Mouse (Mus musculus) right cerebral cortex, postnatal 25 days (tissue): Measurements from ENCODE around the gene Flnb.

Source experiments
- DNase-seq: peaks from one replicate; pipeline ENCODE4 v3.0.0; 2022

Gene Flnb

DNA sequence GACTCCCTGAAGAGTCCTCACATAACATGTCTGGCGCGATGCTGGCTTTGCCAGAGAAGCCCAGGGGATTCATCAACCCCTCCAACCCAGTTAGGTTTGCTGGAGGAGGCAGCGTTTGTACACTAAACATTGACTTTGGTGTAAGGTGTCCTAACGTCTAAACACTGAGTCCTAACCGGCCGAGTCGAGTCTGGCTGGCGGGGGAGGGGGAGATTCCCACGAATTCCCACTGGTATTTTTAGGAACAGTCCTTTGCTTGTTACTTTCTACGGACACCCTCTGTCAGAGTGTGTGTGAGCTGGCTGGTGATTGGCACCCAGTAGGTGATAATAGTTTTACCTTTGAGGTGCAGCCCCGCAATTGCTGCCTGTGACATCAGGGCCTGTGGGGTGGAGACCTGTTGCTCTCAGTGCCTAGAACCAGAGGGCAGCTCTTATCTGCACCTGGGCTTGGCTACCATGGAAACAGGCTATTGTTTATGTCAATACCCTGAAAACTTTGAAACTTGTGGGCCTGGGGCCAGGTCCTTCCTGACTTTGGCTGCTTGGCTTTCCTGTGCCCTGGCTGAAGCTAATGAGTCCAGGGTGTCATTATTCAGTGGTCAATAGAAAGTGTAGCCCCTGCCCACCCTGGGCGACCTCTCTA is 135.0 kb downstream of the Flnb start:
- no peak for DNase-seq

DNA sequence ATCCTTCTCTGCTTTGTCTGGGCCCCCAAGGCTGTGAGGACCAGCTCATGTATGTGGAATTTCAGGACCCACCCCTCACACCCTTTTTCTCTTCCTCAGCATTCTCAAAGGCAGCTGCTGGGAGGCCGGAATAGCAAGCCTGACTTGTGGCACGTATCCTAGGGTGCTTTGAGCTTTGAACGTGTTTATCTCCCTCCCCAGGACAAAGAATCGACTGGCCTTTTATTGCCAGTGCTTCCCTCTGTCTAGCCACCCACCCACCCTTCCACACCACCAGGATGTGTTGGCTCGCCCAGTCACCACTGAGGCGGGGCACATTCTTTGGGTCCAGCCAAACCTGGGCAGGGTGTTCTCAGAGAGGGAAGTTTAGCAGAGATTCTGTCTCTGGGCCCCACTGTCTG is 136.3 kb downstream of the Flnb start:
- no peak for DNase-seq

DNA sequence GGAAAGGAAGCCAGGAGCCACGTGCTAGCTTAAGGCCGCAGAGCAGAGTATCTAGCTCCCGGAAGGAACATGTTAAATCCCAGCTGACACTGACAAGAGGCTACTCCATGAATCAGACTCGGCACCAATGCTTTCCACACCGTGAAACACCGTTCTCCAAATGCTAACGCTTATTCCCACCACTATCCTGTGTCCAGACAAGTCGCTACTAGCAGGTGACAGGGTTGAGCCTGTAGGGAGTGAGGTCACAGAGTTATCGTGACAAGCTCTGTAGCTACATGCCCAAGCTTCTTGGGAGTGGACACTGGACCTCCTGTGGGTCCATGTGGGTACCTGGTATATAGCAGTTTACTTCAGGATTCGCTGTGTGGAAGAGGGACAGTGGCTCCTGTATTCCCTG is 138.7 kb downstream of the Flnb start:
- DNase-seq, result no peak

DNA sequence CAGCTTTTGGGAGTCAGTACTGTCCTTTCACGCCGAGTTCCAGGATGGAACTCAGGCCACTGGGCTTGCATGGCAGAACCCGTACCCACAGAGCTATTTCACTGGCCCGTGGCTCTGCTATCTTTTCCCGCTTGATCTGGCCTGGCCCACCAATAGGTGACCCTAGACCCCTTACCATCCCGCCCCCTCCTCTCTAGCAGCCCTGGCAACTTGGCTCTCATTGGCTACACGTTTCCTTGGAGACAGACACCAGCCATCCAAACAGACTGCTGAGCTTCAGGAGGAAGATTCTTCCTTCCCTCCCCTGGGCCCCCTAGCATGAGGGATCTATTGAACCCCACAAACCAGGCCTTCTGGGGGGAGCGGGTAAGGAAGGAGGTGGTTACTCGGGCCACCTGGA is 139.3 kb downstream of the Flnb start, which contains the start of gene Gm45521:
Gm45521 (plus strand) TSS at position 240 of the 400 bp plus-strand sequence.
- no peak for DNase-seq

DNA sequence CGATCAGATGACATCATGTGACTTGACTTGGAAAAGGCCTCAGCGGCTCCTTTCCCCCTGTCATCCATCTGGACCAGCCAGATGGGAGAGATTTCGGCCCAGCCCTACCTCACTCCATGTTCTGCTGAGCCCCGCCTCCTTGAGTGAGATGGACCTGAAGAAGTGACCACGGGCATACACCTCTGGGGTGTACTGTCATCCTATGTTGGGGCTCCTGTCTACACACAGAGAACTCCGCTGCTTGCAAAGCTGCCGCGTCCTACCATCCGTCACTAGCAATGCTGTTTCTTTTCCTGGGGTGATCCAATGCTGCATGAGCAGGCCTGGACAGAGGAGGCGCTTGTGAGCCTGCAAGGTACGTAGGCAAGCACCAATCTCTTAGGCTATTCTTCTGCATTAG is 142.9 kb downstream of the Flnb start:
- peak; percentile 40 for DNase-seq

DNA sequence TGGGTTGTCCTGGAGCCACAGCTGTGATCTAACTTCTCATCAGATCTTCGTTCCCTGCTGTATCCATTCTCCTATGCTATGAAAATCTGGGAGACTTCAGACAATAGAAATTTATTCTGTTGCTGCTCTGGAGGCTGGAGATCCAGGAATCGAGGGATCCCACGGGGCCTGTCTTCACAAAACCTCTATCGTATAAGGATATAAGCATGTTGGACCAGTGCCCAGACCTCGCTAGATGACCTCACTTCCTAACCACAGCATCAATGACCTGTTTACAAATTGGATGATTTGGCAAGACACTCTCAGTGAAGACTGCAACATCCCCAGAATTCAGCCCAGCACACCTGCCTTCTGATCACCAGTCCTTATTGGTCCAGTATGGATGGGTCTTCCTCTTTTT is 144.0 kb downstream of the Flnb start:
- DNase-seq, result no peak

DNA sequence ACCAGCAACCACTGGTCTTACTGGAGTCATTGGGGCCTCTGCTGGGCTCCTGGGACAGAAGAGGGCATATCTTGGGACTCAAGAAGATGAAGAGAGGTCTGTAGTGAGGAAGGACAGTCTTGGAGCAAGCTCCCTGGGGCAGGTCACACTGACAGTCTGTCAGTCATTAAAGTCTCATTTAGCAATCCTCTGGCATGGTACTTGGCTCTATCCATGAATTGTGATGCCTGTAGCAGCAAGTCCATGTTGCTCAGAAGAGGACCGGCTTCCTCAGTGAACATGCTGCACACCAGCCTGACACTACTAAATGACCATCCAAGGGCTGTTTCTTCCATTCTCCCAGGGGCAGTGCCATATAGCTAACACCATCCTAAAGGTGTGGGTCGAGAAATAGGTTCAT is 144.9 kb downstream of the Flnb start:
- no peak for DNase-seq

DNA sequence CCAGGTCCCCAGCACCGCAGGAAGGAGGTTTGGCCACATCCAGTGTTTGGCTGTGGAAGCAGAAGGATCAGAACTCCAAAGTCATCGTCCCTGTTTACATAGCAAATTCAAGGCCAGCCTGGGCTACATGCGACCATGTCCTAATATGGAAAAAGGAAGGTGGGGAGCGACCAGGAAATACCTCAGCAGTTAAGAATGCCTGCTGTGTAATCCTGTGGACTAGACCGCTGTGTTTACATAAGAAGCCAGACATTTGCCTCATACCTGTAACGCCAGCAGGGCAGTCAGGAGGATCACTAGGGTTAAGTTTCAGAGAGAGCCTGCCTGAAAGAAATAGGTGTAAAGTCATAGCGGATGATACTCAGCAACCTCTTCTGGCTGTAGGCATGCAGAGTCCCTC is 145.4 kb downstream of the Flnb start:
- no peak for DNase-seq

DNA sequence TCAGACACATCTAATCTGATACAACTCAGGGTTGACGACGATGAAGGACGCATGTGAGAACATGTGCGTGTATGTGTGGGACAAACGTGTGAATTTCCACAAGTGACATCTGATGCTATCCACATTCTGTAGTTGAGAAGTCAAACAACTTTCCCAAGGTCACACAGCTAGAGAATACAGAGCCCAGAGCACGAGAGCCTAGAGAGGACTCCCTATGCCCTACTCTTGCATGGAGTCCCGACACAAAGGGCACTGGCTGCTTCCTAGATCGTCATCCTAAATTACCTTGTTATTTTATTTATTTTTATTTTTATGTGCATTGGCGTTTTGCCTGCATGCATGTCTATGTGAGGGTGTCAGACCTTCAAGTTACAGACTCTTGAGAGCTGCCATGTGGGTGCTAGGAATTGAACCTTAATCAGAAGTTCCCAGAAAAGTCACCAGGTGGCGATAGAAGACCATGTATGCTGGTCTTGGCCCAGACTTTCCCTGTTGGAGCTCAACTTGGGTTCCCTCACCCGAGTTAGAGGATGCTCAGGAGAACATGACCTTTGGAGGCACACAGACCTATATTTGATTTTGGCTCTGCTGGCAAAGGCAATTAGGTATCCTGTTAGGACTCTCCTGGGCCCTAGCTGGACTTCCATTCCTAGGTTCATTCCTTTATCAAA is 146.6 kb downstream of the Flnb start:
- DNase-seq, result peak; percentile 56

DNA sequence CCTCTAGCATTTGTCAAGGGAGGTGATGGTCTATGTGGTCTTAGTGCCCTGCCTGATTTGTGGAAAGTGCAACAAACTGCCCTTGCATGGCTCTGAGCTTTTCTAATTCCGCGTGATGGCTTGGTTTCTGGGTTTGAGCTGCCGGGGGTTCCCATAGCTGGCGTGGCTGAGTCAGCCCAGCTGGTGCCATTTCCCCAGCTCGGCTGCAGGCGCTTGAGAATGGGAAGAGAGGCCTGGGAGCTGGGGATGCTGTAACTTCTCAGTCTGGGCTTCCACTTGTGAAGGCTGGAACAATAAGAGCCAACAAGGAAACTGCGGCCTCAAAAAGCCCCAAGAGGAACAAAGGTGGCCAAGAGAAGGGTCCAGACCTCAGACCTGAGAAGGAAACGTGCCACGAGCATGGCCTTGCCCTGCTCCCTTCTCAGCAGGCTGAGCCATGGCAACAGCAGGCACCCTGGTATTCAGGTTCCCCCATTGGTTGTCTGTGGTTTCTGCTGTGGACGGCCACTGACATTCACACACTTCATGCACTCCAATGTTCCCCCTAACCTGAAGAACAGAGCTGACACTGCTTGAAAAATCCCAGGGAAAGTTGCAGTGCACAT is 154.2 kb downstream of the Flnb start:
- DNase-seq, result no peak

DNA sequence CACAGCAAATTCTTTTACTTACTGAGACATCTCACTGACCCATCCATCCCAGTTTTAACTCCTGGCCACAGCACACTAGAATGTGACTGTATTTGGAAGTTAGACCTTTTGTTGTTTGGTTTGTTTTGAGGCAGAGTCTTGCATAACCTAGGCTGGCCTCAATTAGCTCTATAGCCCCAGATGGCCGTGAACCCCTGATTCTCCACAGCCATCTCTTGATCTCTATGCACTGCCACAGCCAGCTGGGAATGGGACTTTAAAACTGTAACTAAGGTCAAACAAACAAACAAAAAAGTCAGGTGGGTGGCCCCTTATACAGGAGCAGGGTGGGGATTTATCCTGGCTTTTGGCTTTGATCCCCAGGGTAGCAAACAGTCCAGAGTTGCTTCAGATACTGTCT is 156.9 kb downstream of the Flnb start:
- no peak for DNase-seq

DNA sequence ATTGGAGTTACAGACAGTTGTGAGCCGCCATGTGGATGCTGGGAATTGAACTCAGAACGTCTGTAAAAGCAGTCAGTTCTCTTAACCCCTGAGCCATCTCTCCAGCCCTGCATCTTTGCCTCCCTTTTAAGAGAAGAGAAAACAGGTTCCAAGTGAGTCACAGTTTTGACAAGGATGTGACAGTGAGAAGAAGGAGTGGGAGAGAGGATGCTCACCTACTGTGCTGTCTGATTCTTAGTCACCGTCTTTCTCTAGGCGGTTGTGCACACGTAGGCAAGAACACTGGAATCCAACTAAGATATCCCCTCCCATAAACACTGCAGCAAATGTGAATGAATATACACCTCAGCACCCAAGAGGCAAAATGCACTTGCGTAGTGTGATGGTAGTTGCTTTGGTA is 157.4 kb downstream of the Flnb start:
- no peak for DNase-seq

DNA sequence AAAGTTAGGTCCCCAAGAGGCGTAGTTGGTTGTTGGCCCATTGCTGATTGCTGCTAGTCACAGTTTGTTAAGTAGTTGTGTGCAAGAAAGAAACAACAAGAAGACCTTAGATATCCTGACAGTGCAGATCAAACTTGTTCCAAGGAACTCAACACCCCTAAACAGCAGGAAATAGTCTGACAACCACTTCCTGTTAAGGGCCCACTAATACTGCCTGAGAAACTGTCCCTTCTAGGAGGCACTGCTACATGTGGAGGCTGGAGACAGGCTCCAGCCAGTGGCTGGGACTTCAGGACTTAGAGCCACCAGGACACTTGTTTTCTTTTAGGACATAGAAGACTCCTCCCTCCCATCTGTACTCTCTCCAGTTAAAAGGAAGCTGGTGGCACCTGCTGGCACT is 159.7 kb downstream of the Flnb start:
- DNase-seq, result no peak

DNA sequence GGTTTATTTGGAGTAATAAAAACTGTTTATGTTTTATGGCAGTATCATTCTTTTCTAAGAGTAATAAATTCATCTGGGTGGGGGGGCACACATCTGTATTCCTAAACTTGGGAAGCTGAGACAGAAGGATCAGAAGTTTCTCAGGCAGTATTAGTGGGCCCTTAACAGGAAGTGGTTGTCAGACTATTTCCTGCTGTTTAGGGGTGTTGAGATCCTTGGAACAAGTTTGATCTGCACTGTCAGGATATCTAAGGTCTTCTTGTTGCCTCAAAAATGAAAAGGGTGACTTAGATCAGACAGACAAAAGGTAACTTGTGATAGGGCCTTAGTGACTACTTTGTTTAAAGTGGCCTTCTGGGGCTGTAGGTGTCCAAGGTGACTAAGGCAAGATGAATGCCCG is 160.4 kb downstream of the Flnb start:
- DNase-seq, result no peak

DNA sequence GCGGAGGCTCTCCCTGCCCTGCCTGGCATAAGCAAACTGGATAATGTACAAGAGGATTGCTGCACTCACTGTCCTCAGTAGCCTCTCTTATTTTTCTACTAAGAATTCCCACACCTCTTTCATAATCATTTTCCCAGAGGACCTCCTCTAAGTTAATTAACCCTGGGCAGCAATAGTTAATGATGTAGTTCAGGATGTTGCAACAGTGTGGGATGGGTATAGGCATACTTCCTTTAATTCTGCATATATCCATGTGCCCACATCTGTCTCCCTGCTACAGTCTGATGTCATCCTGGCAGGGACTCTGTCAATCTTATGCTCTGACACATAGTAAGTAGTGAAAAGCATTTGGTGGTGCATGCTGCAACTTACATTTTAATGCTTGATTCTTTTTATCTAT is 163.5 kb downstream of the Flnb start:
- no peak for DNase-seq

DNA sequence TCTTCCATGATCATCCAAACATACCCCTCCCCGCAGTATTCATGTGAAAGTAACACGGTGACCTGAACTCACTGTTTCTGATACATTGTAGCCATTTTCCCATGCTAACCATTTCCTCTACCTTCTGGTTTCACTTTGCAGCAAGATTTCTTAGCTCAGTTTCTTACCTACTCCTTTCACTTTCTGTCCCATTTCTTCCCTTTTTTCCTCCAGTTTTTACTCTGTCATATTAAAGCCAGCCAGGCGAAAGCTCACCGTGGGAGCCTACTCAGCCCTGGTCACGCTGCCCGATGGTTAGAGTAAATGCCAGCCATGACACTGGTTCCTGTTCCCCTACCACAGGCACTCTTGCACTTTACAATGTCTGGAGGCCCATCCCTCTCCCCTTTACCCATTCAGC is 169.2 kb downstream of the Flnb start:
- DNase-seq, result no peak

DNA sequence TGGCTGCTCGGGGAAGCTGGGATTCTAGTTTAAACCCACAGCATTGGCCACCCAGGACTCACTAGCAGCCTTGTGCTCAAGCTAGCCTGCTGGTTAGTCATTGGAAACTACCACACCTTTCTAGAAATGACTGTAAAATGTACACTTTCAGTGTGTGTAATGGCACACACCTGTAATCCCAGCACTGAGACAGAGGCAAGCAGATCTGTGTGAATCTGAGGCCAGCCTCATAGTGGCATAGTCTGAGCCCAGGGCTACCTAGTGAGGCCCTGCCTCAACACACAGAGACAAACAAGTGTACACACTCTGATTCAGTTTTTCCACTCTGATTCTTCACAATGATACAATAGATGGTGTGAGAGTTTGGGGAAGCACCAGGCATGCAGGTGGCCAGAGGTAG is 171.6 kb downstream of the Flnb start:
- no peak for DNase-seq

DNA sequence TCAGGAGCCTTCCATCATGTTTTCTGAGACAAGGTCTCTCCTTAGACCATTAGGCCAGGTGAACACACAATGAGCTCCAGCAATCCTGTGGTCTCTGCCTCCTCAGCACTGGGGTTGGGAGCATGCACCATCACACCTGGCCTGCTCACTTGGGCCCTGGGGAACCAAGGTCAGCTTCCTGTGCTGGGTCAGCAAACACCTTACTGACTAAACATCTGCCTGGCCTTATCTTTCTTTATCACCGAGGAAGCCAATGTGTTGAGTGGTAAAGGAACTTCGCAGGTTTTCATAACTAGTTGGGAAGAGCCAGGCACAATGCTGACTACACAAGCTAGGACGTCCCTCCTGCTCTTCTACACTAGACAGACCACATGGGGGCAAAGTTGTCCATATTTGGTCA is 172.2 kb downstream of the Flnb start:
- DNase-seq, result no peak

DNA sequence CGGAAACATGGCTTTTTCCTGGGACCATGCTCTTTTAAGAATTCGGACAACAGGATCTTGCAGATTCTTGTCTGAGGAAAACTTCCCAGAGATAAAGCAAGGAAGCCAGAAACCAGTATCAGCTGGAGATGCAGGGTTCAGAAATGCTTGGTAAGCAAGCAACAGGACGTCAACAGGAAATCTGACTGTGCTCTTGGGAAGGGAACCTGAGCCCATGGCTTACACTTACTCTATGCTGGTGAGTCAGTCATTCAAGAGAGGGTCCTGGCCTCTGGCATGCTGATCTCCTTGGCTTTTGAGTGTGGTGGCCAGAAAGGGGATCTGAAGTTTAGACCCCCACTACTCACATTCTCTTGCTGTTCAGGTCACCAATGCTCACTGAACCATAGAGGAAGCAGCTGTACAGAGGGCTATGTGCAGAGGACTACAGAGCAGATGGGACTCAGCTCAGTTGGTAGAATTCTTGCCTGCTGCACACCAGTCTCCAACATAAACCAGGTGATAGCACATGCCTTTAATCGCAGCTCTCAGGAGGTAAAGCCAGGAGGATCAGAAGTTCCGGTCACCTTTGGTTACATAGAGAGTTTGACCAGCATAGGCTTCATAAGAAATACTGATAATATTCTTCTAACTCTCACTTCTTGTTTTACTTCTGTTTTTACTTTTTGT is 173.5 kb downstream of the Flnb start:
- no peak for DNase-seq

DNA sequence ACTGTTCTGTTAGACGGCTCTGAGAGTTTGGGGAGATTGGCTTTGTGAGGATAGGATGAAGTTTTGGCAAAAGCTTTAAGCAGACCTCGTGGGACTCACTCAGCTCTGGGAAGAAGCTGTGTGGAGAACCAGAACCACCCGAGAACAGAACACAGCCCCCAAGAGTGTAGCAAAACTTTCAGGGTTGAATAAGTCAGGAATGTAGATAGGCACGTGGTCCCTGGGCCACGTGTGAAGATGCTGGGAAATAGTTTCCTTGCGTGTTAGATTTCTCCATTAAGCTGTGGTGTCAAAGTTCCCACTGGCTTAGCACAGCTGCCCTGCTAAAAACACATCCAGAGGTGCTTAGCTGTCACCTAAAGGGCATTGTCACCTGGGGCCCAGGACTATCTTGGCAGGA is 174.4 kb downstream of the Flnb start:
- no peak for DNase-seq

DNA sequence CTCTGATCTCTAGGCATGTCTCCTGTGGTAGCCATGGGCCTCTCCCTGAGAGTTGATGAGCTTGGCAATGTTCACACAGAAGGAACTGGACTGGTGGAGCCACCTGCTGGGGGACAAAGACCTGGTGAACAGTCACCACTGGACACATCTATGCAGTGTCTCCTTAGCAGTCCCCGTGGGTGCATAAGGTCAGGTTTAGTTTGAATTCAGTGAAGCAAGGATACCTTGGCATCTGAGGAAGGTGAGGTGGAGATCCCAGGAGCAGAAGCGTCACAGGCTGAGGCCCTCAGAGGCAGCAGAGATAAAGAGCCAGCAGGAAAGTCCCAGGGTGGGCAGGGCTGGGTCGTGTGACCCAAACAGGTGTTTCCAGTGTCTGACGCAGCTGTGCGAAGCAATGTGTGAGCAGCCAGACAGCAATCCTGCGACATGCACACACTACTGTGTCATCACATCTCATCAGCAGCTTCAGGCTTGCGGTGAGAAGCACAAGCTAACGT is 176.6 kb downstream of the Flnb start, which contains the start of gene Dnase1l3:
Dnase1l3 (minus strand) TSS at position 303 of the 497 bp plus-strand sequence.
- no peak for DNase-seq

DNA sequence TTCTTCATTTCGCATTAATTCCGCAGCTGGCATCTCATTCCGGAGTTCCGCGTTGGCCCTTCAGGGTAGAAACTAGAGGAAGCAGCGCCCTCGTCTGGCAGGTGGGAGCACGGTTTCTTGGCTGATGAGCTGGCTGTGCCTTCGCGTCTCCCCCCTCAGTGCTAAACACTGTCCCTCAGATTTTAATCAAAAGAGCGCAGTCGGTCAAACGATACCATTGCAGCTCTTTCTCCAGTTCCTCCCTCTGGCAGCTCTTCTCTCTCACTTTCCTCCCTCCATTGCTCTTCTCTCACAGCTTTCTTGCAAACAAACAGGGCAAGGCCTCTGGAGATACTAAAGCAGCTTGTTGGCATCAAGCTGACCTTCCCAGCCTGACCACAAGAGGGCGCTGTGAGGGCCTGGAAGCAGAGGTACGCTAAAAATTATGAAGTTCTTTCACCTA is 179.5 kb downstream of the Flnb start:
- peak; percentile 88 for DNase-seq

DNA sequence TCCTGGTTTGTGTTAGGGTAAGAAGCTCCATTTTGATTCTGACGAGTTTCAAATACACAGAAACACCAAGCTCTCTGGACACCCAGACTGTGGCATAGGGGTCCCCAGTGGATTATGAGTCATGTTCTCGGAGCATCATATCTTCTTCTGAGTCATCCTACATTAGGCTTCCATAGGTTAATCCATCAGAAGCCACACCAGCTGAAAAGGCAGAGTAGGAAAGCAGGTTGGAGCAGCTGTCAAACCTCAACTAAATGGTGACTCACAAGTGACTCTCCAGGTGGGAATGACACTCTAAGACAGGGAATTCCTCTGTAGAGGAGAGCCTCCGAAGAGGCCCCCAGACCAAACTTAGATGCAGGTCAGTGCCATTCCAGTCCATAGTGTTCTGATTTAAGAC is 181.3 kb downstream of the Flnb start:
- no peak for DNase-seq

DNA sequence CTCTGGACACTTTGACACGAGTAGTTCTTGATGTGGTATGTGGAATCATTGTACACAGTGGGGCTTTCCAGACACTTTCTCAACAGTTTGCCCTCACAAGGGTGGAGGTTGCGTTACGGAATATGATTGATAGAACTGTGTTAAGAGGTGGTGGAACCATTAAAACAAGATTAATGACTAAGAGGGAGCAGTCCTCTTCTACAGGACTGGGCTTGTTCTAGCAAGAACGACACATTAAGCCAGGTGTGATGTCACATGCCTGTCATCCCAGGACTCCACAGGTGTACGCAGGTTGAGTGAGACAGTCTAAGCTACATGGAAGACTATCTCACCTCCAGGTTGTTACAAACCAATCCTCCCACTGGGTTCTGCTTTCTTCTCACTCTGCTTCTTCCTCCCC is 181.7 kb downstream of the Flnb start:
- no peak for DNase-seq
